Mouse (Mus musculus): ENCODE results near the gene Gm21319. TPM values are rescaled to one million over a fixed set of nuclear protein-coding genes. Genes with fewer than 3 reads are reported as not detected.
"Not testable (repeated sequence)": the region's sequence is repeated elsewhere in the genome, so short reads cannot be mapped to it uniquely, and the experiment has no call there.

Gm21319 gene
- total RNA-seq (2015; ENCODE audit: low replicate concordance) (not detected in 2 replicates), total RNA-seq (2017; ENCODE audit: low replicate concordance) (not detected in 2 replicates)

- ATAC-seq (replicated peaks; ENCODE audit: low FRiP score, poor library complexity, severe bottlenecking), result not testable (repeated sequence)
These were observed at the start of gene Gm21319 for GRCm38 (mm10) chr12:87775655-87776054. Gm21319 (minus strand) TSS chr12:87775755.

- ATAC-seq (replicated peaks; ENCODE audit: low FRiP score, poor library complexity, severe bottlenecking), result not testable (repeated sequence)
These were observed 40.7 kb upstream of the Gm21319 start, which contains the start of gene BB287469 for GRCm38 (mm10) chr12:87816277-87816676. BB287469 (plus strand) TSS chr12:87816577.

GRCm38 (mm10) chr12:87797971-87798370 is 22.4 kb upstream of the Gm21319 start:
- not testable (repeated sequence) for ATAC-seq (replicated peaks; ENCODE audit: low FRiP score, poor library complexity, severe bottlenecking)

GRCm38 (mm10) chr12:87795212-87795611 is 19.7 kb upstream of the Gm21319 start, which contains the start of gene Gm21936:
Gm21936 (plus strand) TSS chr12:87795512.
- not testable (repeated sequence) for ATAC-seq (replicated peaks; ENCODE audit: low FRiP score, poor library complexity, severe bottlenecking)

Other genes starting within 250 kb of the Gm21319 start
- not detected in 2 replicates for gene Oog1, start 173.1 kb downstream of the Gm21319 start, total RNA-seq (2015; ENCODE audit: low replicate concordance)
- gene Oog1, start 173.1 kb downstream of the Gm21319 start, total RNA-seq (2017; ENCODE audit: low replicate concordance), result not detected in 2 replicates
- not detected in 2 replicates for gene Gm4027, start 156.9 kb downstream of the Gm21319 start, total RNA-seq (2015; ENCODE audit: low replicate concordance)
- not detected in 2 replicates for gene Gm4027, start 156.9 kb downstream of the Gm21319 start, total RNA-seq (2017; ENCODE audit: low replicate concordance)
- gene Gm16381, start 131.1 kb downstream of the Gm21319 start, total RNA-seq (2015; ENCODE audit: low replicate concordance), result not detected in 2 replicates
- not detected in 2 replicates for gene Gm16381, start 131.1 kb downstream of the Gm21319 start, total RNA-seq (2017; ENCODE audit: low replicate concordance)
- gene Gm21936, start 19.8 kb upstream of the Gm21319 start, total RNA-seq (2015; ENCODE audit: low replicate concordance), result not detected in 2 replicates
- not detected in 2 replicates for gene Gm21936, start 19.8 kb upstream of the Gm21319 start, total RNA-seq (2017; ENCODE audit: low replicate concordance)
- gene BB287469, start 40.8 kb upstream of the Gm21319 start, total RNA-seq (2015; ENCODE audit: low replicate concordance), result not detected in 2 replicates
- not detected in 2 replicates for gene BB287469, start 40.8 kb upstream of the Gm21319 start, total RNA-seq (2017; ENCODE audit: low replicate concordance)
- not detected in 2 replicates for gene Gm2001, start 66.6 kb upstream of the Gm21319 start, total RNA-seq (2015; ENCODE audit: low replicate concordance)
- gene Gm2001, start 66.6 kb upstream of the Gm21319 start, total RNA-seq (2017; ENCODE audit: low replicate concordance), result not detected in 2 replicates
- gene Gm2016, start 98.3 kb upstream of the Gm21319 start, total RNA-seq (2015; ENCODE audit: low replicate concordance), result not detected in 2 replicates
- not detected in 2 replicates for gene Gm2016, start 98.3 kb upstream of the Gm21319 start, total RNA-seq (2017; ENCODE audit: low replicate concordance)
- gene Gm2022, start 119.6 kb upstream of the Gm21319 start, total RNA-seq (2015; ENCODE audit: low replicate concordance), result not detected in 2 replicates
- gene Gm2022, start 119.6 kb upstream of the Gm21319 start, total RNA-seq (2017; ENCODE audit: low replicate concordance), result not detected in 2 replicates
- not detected in 2 replicates for gene Gm2035, start 144.1 kb upstream of the Gm21319 start, total RNA-seq (2015; ENCODE audit: low replicate concordance)
- gene Gm2035, start 144.1 kb upstream of the Gm21319 start, total RNA-seq (2017; ENCODE audit: low replicate concordance), result not detected in 2 replicates
- not detected in 2 replicates for gene Gm2042, start 178.3 kb upstream of the Gm21319 start, total RNA-seq (2015; ENCODE audit: low replicate concordance)
- gene Gm2042, start 178.3 kb upstream of the Gm21319 start, total RNA-seq (2017; ENCODE audit: low replicate concordance), result 0.98 and 2.0 TPM in 2 replicates
- not detected in 2 replicates for gene Gm2075, start 236.1 kb upstream of the Gm21319 start, total RNA-seq (2015; ENCODE audit: low replicate concordance)
- gene Gm2075, start 236.1 kb upstream of the Gm21319 start, total RNA-seq (2017; ENCODE audit: low replicate concordance), result not detected in 2 replicates
- gene Gm6803, start 243.0 kb upstream of the Gm21319 start, total RNA-seq (2015; ENCODE audit: low replicate concordance), result not detected in 2 replicates
- not detected in 2 replicates for gene Gm6803, start 243.0 kb upstream of the Gm21319 start, total RNA-seq (2017; ENCODE audit: low replicate concordance)

All from erythroblast, adult 5-6 weeks (primary cell).